Mouse (Mus musculus): Measurements from ENCODE around the gene Fmo5. TPM values are rescaled to one million over a fixed set of nuclear protein-coding genes. Genes with fewer than 3 reads are reported as not detected.

The Fmo5 gene
- polyA plus RNA-seq, 1 experiment, result 3.0 TPM

DNA sequence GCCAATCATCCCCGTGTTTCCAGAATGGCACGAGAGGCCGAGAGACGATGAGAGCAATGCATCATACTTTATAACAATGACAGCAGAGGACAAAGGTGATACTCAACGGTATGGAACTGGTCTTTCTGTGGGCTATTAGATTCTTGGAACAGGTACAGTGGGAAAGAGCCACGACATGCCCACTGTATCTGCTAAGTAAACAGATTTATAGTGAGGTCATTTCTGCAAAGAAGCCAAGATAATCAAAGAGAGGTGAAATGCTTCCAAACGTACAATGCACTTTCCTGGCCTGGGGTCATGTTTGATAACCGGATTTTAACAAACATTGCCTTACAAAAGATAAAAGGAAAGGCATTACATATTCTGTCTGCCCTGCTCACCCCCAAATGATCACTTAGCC lies 31.8 kb upstream of the Fmo5 start:
- DNase-seq (ENCODE audit: low read depth in 1 of 2, low spot score in 2 of 2), result no peak
- peaks cover 23% of the 10 kb centered on the region; the same call in 1 of the 2 replicates for H3K36me3 ChIP-seq (ENCODE audit: control insufficient read depth, insufficient read depth, low read length)
- no peak overlapping the region for H3K27ac ChIP-seq (ENCODE audit: insufficient read depth, low read length)
- no peaks in the 10 kb centered on the region for H3K4me1 ChIP-seq (ENCODE audit: control insufficient read depth, insufficient read depth, insufficient read length)
- no peak overlapping the region for H3K4me3 ChIP-seq (ENCODE audit: extremely low read depth, insufficient read depth, insufficient read length)
- H3K27me3 ChIP-seq (ENCODE audit: control insufficient read depth, insufficient read depth, low read length), result no peaks in the 10 kb centered on the region
- 93% methylated on average over 8 of the region's 8 CpGs for WGBS
- TF ChIP-seq POLR2A (IDR thresholded peaks at IDR 0.05; ENCODE audit: low read depth, low read length) (no peak), CTCF (IDR thresholded peaks at IDR 0.05; ENCODE audit: extremely low read depth, insufficient read depth, insufficient read length, insufficient replicate concordance) (no peak)

DNA sequence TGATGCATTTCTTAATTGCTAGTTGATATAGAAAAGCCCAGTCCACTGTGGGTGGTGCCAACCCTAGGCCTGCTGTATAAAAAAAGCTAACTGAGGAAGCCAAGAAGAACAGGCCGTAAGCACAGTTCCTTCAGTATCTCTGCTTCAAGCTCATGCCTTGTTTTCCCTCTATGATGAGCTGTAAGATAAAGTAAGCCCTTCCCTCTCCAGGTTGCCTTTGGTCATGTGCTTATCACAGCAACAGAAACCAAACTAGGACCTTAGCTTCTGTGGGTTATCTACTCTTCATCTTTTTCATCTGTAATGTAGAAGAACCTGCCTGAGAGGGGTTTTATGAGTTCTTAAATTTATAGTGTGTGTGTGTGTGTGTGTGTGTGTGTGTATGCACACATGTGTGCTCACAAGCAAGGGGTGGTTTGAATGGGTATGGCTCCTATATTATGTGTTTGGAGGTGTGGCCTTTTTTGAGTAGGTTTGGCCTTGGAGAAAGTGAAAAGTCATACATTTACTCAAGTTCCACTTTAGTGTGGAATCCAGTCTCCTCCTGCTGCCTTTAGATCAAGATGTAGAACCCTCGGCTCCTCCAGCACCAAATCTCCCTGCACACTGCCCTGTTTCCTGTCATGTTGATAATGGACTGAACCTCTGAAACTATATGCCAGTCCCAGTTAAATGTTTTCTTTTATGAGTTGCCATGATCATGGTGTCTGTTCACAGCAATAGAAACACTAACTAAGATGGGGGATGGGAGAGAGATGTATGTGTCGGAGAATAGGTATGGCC lies 28.4 kb upstream of the Fmo5 start:
- 86% methylated on average over 3 of the region's 3 CpGs for WGBS
- no peaks in the 10 kb centered on the region for H3K27me3 ChIP-seq (ENCODE audit: control insufficient read depth, insufficient read depth, low read length)
- H3K27ac ChIP-seq (ENCODE audit: insufficient read depth, low read length), result no peak overlapping the region
- H3K36me3 ChIP-seq (ENCODE audit: control insufficient read depth, insufficient read depth, low read length), result peaks cover 22% of the 10 kb centered on the region
- no peaks in the 10 kb centered on the region for H3K4me1 ChIP-seq (ENCODE audit: control insufficient read depth, insufficient read depth, insufficient read length)
- DNase-seq (ENCODE audit: low read depth in 1 of 2, low spot score in 2 of 2), result no peak
- H3K4me3 ChIP-seq (ENCODE audit: extremely low read depth, insufficient read depth, insufficient read length), result no peak overlapping the region
- TF ChIP-seq POLR2A (IDR thresholded peaks at IDR 0.05; ENCODE audit: low read depth, low read length), result no peak
- no peak for TF ChIP-seq CTCF (IDR thresholded peaks at IDR 0.05; ENCODE audit: extremely low read depth, insufficient read depth, insufficient read length, insufficient replicate concordance)

- DNase-seq (ENCODE audit: low read depth in 1 of 2, low spot score in 2 of 2), result peak; percentile 47 to 65
- 2% methylated on average over 20 of the region's 20 CpGs for WGBS
Observed at GRCm38 (mm10) chr3:97609201-97609844, 19.3 kb upstream of the Fmo5 start.

DNA sequence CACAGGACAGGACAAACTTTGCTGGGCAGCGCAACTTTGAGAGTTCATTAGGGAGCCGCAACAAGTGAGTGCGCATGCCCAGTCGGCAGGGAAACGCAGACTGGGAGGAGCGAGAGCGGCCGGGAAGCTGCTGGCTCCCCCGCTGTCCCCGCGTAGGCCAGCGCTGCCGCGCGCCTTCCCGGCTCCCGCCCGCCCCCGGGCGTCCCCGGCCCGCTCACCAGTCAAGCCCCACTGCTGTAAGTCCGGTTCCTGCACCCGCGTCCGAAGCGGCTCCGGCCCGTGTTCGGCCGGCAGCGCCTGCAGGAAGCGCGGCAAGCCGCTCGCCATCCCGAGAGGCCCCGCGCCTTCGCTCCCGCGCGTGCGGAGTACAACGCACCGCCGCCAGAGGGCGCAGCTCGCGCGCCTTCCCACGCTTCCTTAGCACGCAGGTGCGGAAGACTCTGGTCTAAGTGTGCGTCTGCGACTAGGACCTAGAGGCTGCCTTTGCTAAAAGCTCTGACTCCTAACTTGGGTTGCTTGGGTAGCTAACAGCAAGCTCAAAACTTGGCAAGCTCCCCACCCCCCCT lies 18.7 kb upstream of the Fmo5 start, which contains the start of gene Chd1l:
Gene Chd1l (minus strand): TSS at position 359 of the 566 bp plus-strand sequence.
- no peaks in the 10 kb centered on the region for H3K4me1 ChIP-seq (ENCODE audit: control insufficient read depth, insufficient read depth, insufficient read length)
- no peaks in the 10 kb centered on the region for H3K27me3 ChIP-seq (ENCODE audit: control insufficient read depth, insufficient read depth, low read length)
- TF ChIP-seq CTCF (IDR thresholded peaks at IDR 0.05; ENCODE audit: extremely low read depth, insufficient read depth, insufficient read length, insufficient replicate concordance), result peak; percentile 98
- peak; percentile 61 for TF ChIP-seq POLR2A (IDR thresholded peaks at IDR 0.05; ENCODE audit: low read depth, low read length)
- peak; percentile 87 to 89 for DNase-seq (ENCODE audit: low read depth in 1 of 2, low spot score in 2 of 2)
- H3K4me3 ChIP-seq (ENCODE audit: extremely low read depth, insufficient read depth, insufficient read length), result peak within 1 kb of the TSS; percentile 73
- 1% methylated on average over 56 of the region's 56 CpGs for WGBS
- no peaks in the 10 kb centered on the region for H3K36me3 ChIP-seq (ENCODE audit: control insufficient read depth, insufficient read depth, low read length)
- H3K27ac ChIP-seq (ENCODE audit: insufficient read depth, low read length), result peak within 1 kb of the TSS; percentile 89

More at GRCm38 (mm10) chr3:97609201-97609844, 19.3 kb upstream of the Fmo5 start:
- H3K27ac ChIP-seq (ENCODE audit: insufficient read depth, low read length), result peak overlapping the region; percentile 89
- H3K4me1 ChIP-seq (ENCODE audit: control insufficient read depth, insufficient read depth, insufficient read length), result no peaks in the 10 kb centered on the region
- H3K4me3 ChIP-seq (ENCODE audit: extremely low read depth, insufficient read depth, insufficient read length), result peak overlapping the region; percentile 73
- H3K27me3 ChIP-seq (ENCODE audit: control insufficient read depth, insufficient read depth, low read length), result no peaks in the 10 kb centered on the region
- H3K36me3 ChIP-seq (ENCODE audit: control insufficient read depth, insufficient read depth, low read length), result no peaks in the 10 kb centered on the region
- TF ChIP-seq CTCF (IDR thresholded peaks at IDR 0.05; ENCODE audit: extremely low read depth, insufficient read depth, insufficient read length, insufficient replicate concordance), result peak; percentile 41; the same call in 1 of the 2 replicates
- no peak for TF ChIP-seq POLR2A (IDR thresholded peaks at IDR 0.05; ENCODE audit: low read depth, low read length)

DNA sequence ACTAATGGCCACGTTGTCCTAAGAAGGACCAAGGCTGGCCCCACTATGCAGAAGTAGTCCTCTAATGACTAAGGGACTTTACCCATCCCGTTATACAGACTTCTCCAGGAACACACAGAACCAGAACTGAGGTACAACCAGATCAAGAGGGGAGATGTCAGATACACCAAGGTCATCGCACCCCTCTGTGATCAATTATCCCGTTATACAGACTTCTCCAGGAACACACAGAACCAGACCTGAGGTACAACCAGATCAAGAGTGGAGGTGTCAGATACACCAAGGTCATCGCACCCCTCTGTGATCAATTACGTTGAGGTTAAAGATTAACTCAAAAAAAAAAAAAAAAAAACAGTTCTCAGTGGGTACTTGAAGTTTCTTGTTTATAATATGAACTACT lies 17.6 kb upstream of the Fmo5 start:
- WGBS, result 93% methylated on average over 6 of the region's 6 CpGs
- no peak for DNase-seq (ENCODE audit: low read depth in 1 of 2, low spot score in 2 of 2)
- Histone ChIP-seq H3K27ac (ENCODE audit: insufficient read depth, low read length) (no peak overlapping the region), H3K4me1 (ENCODE audit: control insufficient read depth, insufficient read depth, insufficient read length) (no peaks in the 10 kb centered on the region), H3K4me3 (ENCODE audit: extremely low read depth, insufficient read depth, insufficient read length) (no peak overlapping the region), H3K36me3 (ENCODE audit: control insufficient read depth, insufficient read depth, low read length) (no peaks in the 10 kb centered on the region), H3K27me3 (ENCODE audit: control insufficient read depth, insufficient read depth, low read length) (no peaks in the 10 kb centered on the region)
- TF ChIP-seq POLR2A (IDR thresholded peaks at IDR 0.05; ENCODE audit: low read depth, low read length) (no peak), CTCF (IDR thresholded peaks at IDR 0.05; ENCODE audit: extremely low read depth, insufficient read depth, insufficient read length, insufficient replicate concordance) (no peak)

DNA sequence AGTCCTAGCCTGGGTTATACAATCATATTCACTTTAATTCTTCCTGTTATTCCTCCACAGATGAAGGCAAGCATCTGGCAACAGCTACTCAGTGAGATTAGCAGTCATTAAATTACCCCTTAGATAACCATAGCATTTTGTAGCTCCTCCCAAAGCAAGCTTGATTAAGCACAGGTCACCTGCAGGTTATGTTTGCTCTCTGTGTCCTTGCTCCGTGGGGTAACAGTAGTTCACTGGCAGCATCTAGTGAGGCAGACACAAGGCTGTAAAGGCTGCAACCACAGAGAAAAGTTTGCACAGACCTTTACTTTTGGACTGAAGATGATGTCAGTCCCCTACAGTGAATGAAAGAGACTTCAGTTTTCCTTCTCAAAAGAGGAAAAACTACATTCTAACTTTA lies 13.4 kb upstream of the Fmo5 start:
- DNase-seq (ENCODE audit: low read depth in 1 of 2, low spot score in 2 of 2), result no peak
- H3K36me3 ChIP-seq (ENCODE audit: control insufficient read depth, insufficient read depth, low read length), result no peaks in the 10 kb centered on the region
- H3K27ac ChIP-seq (ENCODE audit: insufficient read depth, low read length), result no peak overlapping the region
- H3K4me1 ChIP-seq (ENCODE audit: control insufficient read depth, insufficient read depth, insufficient read length), result no peaks in the 10 kb centered on the region
- no peak overlapping the region for H3K4me3 ChIP-seq (ENCODE audit: extremely low read depth, insufficient read depth, insufficient read length)
- TF ChIP-seq POLR2A (IDR thresholded peaks at IDR 0.05; ENCODE audit: low read depth, low read length) (no peak), CTCF (IDR thresholded peaks at IDR 0.05; ENCODE audit: extremely low read depth, insufficient read depth, insufficient read length, insufficient replicate concordance) (no peak)
- 53% methylated on average over 1 of the region's 1 CpGs for WGBS
- H3K27me3 ChIP-seq (ENCODE audit: control insufficient read depth, insufficient read depth, low read length), result no peaks in the 10 kb centered on the region

All from spleen, adult 2 months (tissue).